Mouse (Mus musculus): ENCODE data around the gene Anapc2. TPM values are rescaled to one million over a fixed set of nuclear protein-coding genes. Genes with fewer than 3 reads are reported as not detected.

Anapc2 gene
- polyA plus RNA-seq, 1 experiment from 2014 or later, result 105 TPM

- H3K27ac ChIP-seq (ENCODE audit: low read depth, low read length), result no peak overlapping the region
- ATAC-seq (no peak), DNase-seq (ENCODE audit: low spot score) (no peak)
- no peaks in the 10 kb centered on the region for H3K9me3 ChIP-seq (replicated peaks; ENCODE audit: control insufficient read depth, low read length)
- H3K4me1 ChIP-seq (ENCODE audit: control insufficient read depth, insufficient read depth, low read length), result no peaks in the 10 kb centered on the region
- no peaks in the 10 kb centered on the region for H3K36me3 ChIP-seq (ENCODE audit: control insufficient read depth, insufficient read depth, low read length)
- H3K9ac ChIP-seq (ENCODE audit: low read length), result no peak overlapping the region
- H3K27me3 ChIP-seq (replicated peaks; ENCODE audit: control insufficient read depth, insufficient read depth, low read length), result peaks cover 3% of the 10 kb centered on the region; the same call in 1 of the 2 replicates
- WGBS, result 85% methylated on average over 10 of the region's 10 CpGs
- H3K4me2 ChIP-seq (ENCODE audit: low read length), result no peak overlapping the region
- no peak overlapping the region for H3K4me3 ChIP-seq (ENCODE audit: low read depth, low read length)
Observed at GRCm38 (mm10) chr2:25298046-25298445, 25.8 kb downstream of the Anapc2 start.

GRCm38 (mm10) chr2:25303452-25303851 lies 31.2 kb downstream of the Anapc2 start:
- 72% methylated on average over 3 of the region's 3 CpGs for WGBS
- no peak overlapping the region for H3K4me3 ChIP-seq (ENCODE audit: low read depth, low read length)
- peaks cover 14% of the 10 kb centered on the region for H3K27me3 ChIP-seq (replicated peaks; ENCODE audit: control insufficient read depth, insufficient read depth, low read length)

GRCm38 (mm10) chr2:25303931-25304656 lies 31.8 kb downstream of the Anapc2 start:
- WGBS, result 77% methylated on average over 7 of the region's 7 CpGs
- H3K27ac ChIP-seq (ENCODE audit: low read depth, low read length), result no peak overlapping the region
- no peaks in the 10 kb centered on the region for H3K36me3 ChIP-seq (ENCODE audit: control insufficient read depth, insufficient read depth, low read length)
- ATAC-seq, result 0 out of 2 replicates have a peak, but pooled peaks have one; percentile 11
- peak overlapping the region; percentile 81 for H3K4me2 ChIP-seq (ENCODE audit: low read length)
- H3K27me3 ChIP-seq (replicated peaks; ENCODE audit: control insufficient read depth, insufficient read depth, low read length), result peaks cover 19% of the 10 kb centered on the region
- no peak overlapping the region; the same call in 1 of the 2 replicates for H3K9ac ChIP-seq (ENCODE audit: low read length)
- no peaks in the 10 kb centered on the region for H3K9me3 ChIP-seq (replicated peaks; ENCODE audit: control insufficient read depth, low read length)
- peak overlapping the region; percentile 46 for H3K4me3 ChIP-seq (ENCODE audit: low read depth, low read length)
- no peak for DNase-seq (ENCODE audit: low spot score)
- peaks cover 2% of the 10 kb centered on the region; the same call in 1 of the 2 replicates for H3K4me1 ChIP-seq (ENCODE audit: control insufficient read depth, insufficient read depth, low read length)

More at GRCm38 (mm10) chr2:25303452-25303851, 31.2 kb downstream of the Anapc2 start:
- DNase-seq (ENCODE audit: low spot score) (no peak), ATAC-seq (no peak)
- no peak overlapping the region for H3K27ac ChIP-seq (ENCODE audit: low read depth, low read length)
- peaks cover 2% of the 10 kb centered on the region; the same call in 1 of the 2 replicates for H3K4me1 ChIP-seq (ENCODE audit: control insufficient read depth, insufficient read depth, low read length)
- H3K36me3 ChIP-seq (ENCODE audit: control insufficient read depth, insufficient read depth, low read length), result no peaks in the 10 kb centered on the region
- no peaks in the 10 kb centered on the region for H3K9me3 ChIP-seq (replicated peaks; ENCODE audit: control insufficient read depth, low read length)
- no peak overlapping the region for H3K9ac ChIP-seq (ENCODE audit: low read length)
- H3K4me2 ChIP-seq (ENCODE audit: low read length), result no peak overlapping the region

GRCm38 (mm10) chr2:25304657-25305541 lies 32.6 kb downstream of the Anapc2 start:
- WGBS, result 1% methylated on average over 44 of the region's 45 CpGs
- H3K27me3 ChIP-seq (replicated peaks; ENCODE audit: control insufficient read depth, insufficient read depth, low read length), result peaks cover 24% of the 10 kb centered on the region
- peak overlapping the region; percentile 72 for H3K9ac ChIP-seq (ENCODE audit: low read length)
- H3K4me1 ChIP-seq (ENCODE audit: control insufficient read depth, insufficient read depth, low read length), result peaks cover 2% of the 10 kb centered on the region; the same call in 1 of the 2 replicates
- peak overlapping the region; percentile 46 for H3K4me3 ChIP-seq (ENCODE audit: low read depth, low read length)
- H3K27ac ChIP-seq (ENCODE audit: low read depth, low read length), result no peak overlapping the region
- H3K9me3 ChIP-seq (replicated peaks; ENCODE audit: control insufficient read depth, low read length), result no peaks in the 10 kb centered on the region
- ATAC-seq (peak; percentile 85), DNase-seq (ENCODE audit: low spot score) (peak; percentile 77)
- peak overlapping the region; percentile 81 for H3K4me2 ChIP-seq (ENCODE audit: low read length)
- H3K36me3 ChIP-seq (ENCODE audit: control insufficient read depth, insufficient read depth, low read length), result no peaks in the 10 kb centered on the region

- H3K9ac ChIP-seq (ENCODE audit: low read length), result peak overlapping the region; percentile 72
- H3K4me1 ChIP-seq (ENCODE audit: control insufficient read depth, insufficient read depth, low read length), result peaks cover 2% of the 10 kb centered on the region; the same call in 1 of the 2 replicates
- ATAC-seq (no peak), DNase-seq (ENCODE audit: low spot score) (no peak)
- H3K4me3 ChIP-seq (ENCODE audit: low read depth, low read length), result peak overlapping the region; percentile 46
- H3K4me2 ChIP-seq (ENCODE audit: low read length), result peak overlapping the region; percentile 81
- no peak overlapping the region for H3K27ac ChIP-seq (ENCODE audit: low read depth, low read length)
- 51% methylated on average over 14 of the region's 14 CpGs for WGBS
- H3K9me3 ChIP-seq (replicated peaks; ENCODE audit: control insufficient read depth, low read length), result no peaks in the 10 kb centered on the region
- H3K36me3 ChIP-seq (ENCODE audit: control insufficient read depth, insufficient read depth, low read length), result no peaks in the 10 kb centered on the region
- H3K27me3 ChIP-seq (replicated peaks; ENCODE audit: control insufficient read depth, insufficient read depth, low read length), result peaks cover 33% of the 10 kb centered on the region
Observed at GRCm38 (mm10) chr2:25305587-25306359, 33.5 kb downstream of the Anapc2 start.

- 56% methylated on average over 10 of the region's 10 CpGs for WGBS
- no peaks in the 10 kb centered on the region for H3K9me3 ChIP-seq (replicated peaks; ENCODE audit: control insufficient read depth, low read length)
- H3K36me3 ChIP-seq (ENCODE audit: control insufficient read depth, insufficient read depth, low read length), result no peaks in the 10 kb centered on the region
- no peaks in the 10 kb centered on the region for H3K4me1 ChIP-seq (ENCODE audit: control insufficient read depth, insufficient read depth, low read length)
- no peak overlapping the region for H3K9ac ChIP-seq (ENCODE audit: low read length)
- no peak overlapping the region for H3K4me3 ChIP-seq (ENCODE audit: low read depth, low read length)
- H3K27me3 ChIP-seq (replicated peaks; ENCODE audit: control insufficient read depth, insufficient read depth, low read length), result peaks cover 66% of the 10 kb centered on the region
- ATAC-seq, result no peak
- no peak overlapping the region for H3K4me2 ChIP-seq (ENCODE audit: low read length)
- H3K27ac ChIP-seq (ENCODE audit: low read depth, low read length), result no peak overlapping the region
- no peak for DNase-seq (ENCODE audit: low spot score)
Observed at GRCm38 (mm10) chr2:25310180-25310579, 37.9 kb downstream of the Anapc2 start.

GRCm38 (mm10) chr2:25310969-25311368 lies 38.7 kb downstream of the Anapc2 start:
- DNase-seq (ENCODE audit: low spot score) (no peak), ATAC-seq (no peak)
- H3K4me3 ChIP-seq (ENCODE audit: low read depth, low read length), result no peak overlapping the region
- under 1% methylated on average over 22 of the region's 22 CpGs for WGBS
- H3K9ac ChIP-seq (ENCODE audit: low read length), result no peak overlapping the region
- H3K27ac ChIP-seq (ENCODE audit: low read depth, low read length), result no peak overlapping the region
- no peaks in the 10 kb centered on the region for H3K9me3 ChIP-seq (replicated peaks; ENCODE audit: control insufficient read depth, low read length)
- no peak overlapping the region for H3K4me2 ChIP-seq (ENCODE audit: low read length)
- no peaks in the 10 kb centered on the region for H3K36me3 ChIP-seq (ENCODE audit: control insufficient read depth, insufficient read depth, low read length)
- no peaks in the 10 kb centered on the region for H3K4me1 ChIP-seq (ENCODE audit: control insufficient read depth, insufficient read depth, low read length)
- peaks cover 69% of the 10 kb centered on the region for H3K27me3 ChIP-seq (replicated peaks; ENCODE audit: control insufficient read depth, insufficient read depth, low read length)

GRCm38 (mm10) chr2:25311491-25311891 lies 39.2 kb downstream of the Anapc2 start:
- Histone ChIP-seq H3K9me3 (replicated peaks; ENCODE audit: control insufficient read depth, low read length) (no peaks in the 10 kb centered on the region), H3K27me3 (replicated peaks; ENCODE audit: control insufficient read depth, insufficient read depth, low read length) (peaks cover 71% of the 10 kb centered on the region), H3K9ac (ENCODE audit: low read length) (no peak overlapping the region), H3K4me2 (ENCODE audit: low read length) (no peak overlapping the region), H3K4me1 (ENCODE audit: control insufficient read depth, insufficient read depth, low read length) (no peaks in the 10 kb centered on the region), H3K4me3 (ENCODE audit: low read depth, low read length) (no peak overlapping the region), H3K36me3 (ENCODE audit: control insufficient read depth, insufficient read depth, low read length) (no peaks in the 10 kb centered on the region), H3K27ac (ENCODE audit: low read depth, low read length) (no peak overlapping the region)
- WGBS, result 3% methylated on average over 11 of the region's 11 CpGs
- ATAC-seq, result no peak
- DNase-seq (ENCODE audit: low spot score), result no peak
